Mouse (Mus musculus) myocyte (in vitro differentiated cells): ENCODE results near the gene Grm1. TPM values are rescaled to one million over a fixed set of nuclear protein-coding genes. Genes with fewer than 3 reads are reported as not detected.
A peak's percentile ranks its signal among the peaks of the same experiment; 100 is the strongest.

ENCODE experiments used
- H3K27me3 ChIP-seq: one replicate; pipeline ENCODE4 v1.6.1; 2011; ENCODE audit not compliant: control insufficient read depth, insufficient read depth, insufficient read length
- H3K36me3 ChIP-seq: one replicate; pipeline ENCODE4 v1.6.1; 2011; ENCODE audit not compliant: control insufficient read depth, insufficient read depth
- H3K4me2 ChIP-seq: one replicate; pipeline ENCODE4 v1.6.1; 2011; ENCODE audit warnings: low read depth, control low read depth
- H3K4me3 ChIP-seq: one replicate; pipeline ENCODE4 v1.5.1; 2011; ENCODE audit warnings: mild to moderate bottlenecking, control low read depth, moderate library complexity
- H3K79me2 ChIP-seq: one replicate; pipeline ENCODE4 v1.6.1; 2011; ENCODE audit not compliant: control insufficient read depth, insufficient read depth
- H3ac ChIP-seq: one replicate; pipeline ENCODE4 v1.6.1; 2011; ENCODE audit not compliant: control insufficient read depth, insufficient read length
- CEBPB ChIP-seq: IDR thresholded peaks from 2 replicates; pipeline ENCODE4 v1.6.1; 2011; ENCODE audit warnings: mild to moderate bottlenecking, moderate library complexity; ENCODE audit not compliant: poor library complexity, insufficient read depth, severe bottlenecking
- E2F4 ChIP-seq: IDR thresholded peaks from one replicate; pipeline ENCODE4 v1.6.1; 2011; ENCODE audit warnings: mild to moderate bottlenecking, control low read depth, moderate library complexity; ENCODE audit not compliant: insufficient read depth
- MAX ChIP-seq: IDR thresholded peaks from one replicate; pipeline ENCODE4 v1.6.1; 2011; ENCODE audit warnings: low read depth, mild to moderate bottlenecking, control low read depth
- MYOD1 ChIP-seq, 3 experiments: IDR thresholded peaks; one replicate each; pipeline ENCODE4 v1.6.1; 2011; ENCODE audit warnings: control low read depth in 2 of 3, low read depth in 2 of 3, mild to moderate bottlenecking in 2 of 3, moderate library complexity in 1 of 3; ENCODE audit not compliant: insufficient read length in 2 of 3, control insufficient read depth in 1 of 3
- POLR2A ChIP-seq: IDR thresholded peaks from one replicate; pipeline ENCODE4 v1.6.1; 2011; ENCODE audit warnings: low read depth, mild to moderate bottlenecking, control low read depth, moderate library complexity; ENCODE audit not compliant: insufficient read length
- POLR2AphosphoS2 ChIP-seq: IDR thresholded peaks from one replicate; pipeline ENCODE4 v1.6.1; 2011; ENCODE audit warnings: low read depth, control low read depth; ENCODE audit not compliant: insufficient read length
- REST ChIP-seq: IDR thresholded peaks from one replicate; pipeline ENCODE4 v1.6.1; 2011; ENCODE audit warnings: mild to moderate bottlenecking, control low read depth, moderate library complexity; ENCODE audit not compliant: insufficient read depth, insufficient read length
- SRF ChIP-seq: IDR thresholded peaks from one replicate; pipeline ENCODE4 v1.6.1; 2011; ENCODE audit warnings: low read depth; ENCODE audit not compliant: control insufficient read depth, insufficient read length
- TCF12 ChIP-seq: IDR thresholded peaks from one replicate; pipeline ENCODE4 v1.6.1; 2011; ENCODE audit warnings: mild to moderate bottlenecking, control low read depth; ENCODE audit not compliant: poor library complexity, insufficient read depth, severe bottlenecking
- TCF3 ChIP-seq: IDR thresholded peaks from one replicate; pipeline ENCODE4 v1.6.1; 2011; ENCODE audit warnings: low read depth, control low read depth; ENCODE audit not compliant: insufficient read length
- USF1 ChIP-seq: IDR thresholded peaks from one replicate; pipeline ENCODE4 v1.6.1; 2011; ENCODE audit warnings: low read depth, mild to moderate bottlenecking, control low read depth, moderate library complexity
- polyA plus RNA-seq: library from polyadenylated mRNA; unstranded; fragments of >200 nt; fragmentation: generic; extraction: Trizol; gene quantifications from one replicate; pipeline ENCODE4 v1.2.1, GENCODE M21; 2012; ENCODE audit warnings: missing spikeins

The Grm1 gene
- polyA plus RNA-seq, result 0.01 TPM

DNA sequence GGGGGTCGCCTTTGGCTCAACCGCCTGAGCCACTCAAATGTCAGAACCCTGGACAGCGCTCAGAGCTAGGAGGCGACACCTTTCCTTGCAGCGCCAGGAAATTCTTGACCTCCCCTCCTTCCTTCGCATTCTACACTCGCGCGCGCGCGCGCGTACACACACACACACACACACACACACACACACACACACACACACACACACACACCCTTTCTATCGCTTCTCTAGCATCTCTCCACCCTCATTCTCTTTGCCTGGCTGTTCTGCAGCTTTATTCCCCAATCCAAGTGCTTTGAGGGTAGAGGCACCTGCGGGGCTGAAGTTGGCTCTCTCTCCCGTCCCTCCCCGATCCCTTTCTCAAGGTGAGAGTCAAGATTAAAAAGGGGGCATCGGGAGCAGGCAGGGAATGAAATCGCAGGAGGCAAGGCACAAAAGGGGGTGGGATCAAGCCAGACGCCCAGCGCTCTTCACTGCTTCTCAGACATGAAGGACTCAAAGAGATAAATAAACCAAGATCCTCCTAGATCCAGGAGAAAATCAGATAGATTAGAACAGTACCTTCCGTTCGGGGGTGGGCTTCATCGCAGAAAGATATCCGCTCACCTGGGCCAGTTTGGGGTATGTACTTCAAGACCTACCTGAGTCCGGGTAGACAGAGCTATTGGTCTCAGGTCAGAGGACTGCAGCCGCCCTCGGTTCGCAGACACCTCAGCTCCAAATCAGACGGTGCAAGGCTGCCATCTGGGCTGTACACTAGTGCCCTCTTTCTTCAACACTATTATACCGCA lies at the start of gene Grm1:
Gene Grm1, minus strand, starts transcription at position 746 of the 788 bp plus-strand sequence.
- Histone ChIP-seq H3ac (no peak within 1 kb of the TSS), H3K27me3 (no peaks in the 10 kb centered on the region), H3K4me2 (no peak within 1 kb of the TSS), H3K36me3 (no peaks in the 10 kb centered on the region), H3K4me3 (no peak within 1 kb of the TSS), H3K79me2 (no peaks in the 10 kb centered on the region)
- TF ChIP-seq TCF3, result no peak
- TF ChIP-seq REST, result peak; percentile 81
- TF ChIP-seq MAX, result no peak

DNA sequence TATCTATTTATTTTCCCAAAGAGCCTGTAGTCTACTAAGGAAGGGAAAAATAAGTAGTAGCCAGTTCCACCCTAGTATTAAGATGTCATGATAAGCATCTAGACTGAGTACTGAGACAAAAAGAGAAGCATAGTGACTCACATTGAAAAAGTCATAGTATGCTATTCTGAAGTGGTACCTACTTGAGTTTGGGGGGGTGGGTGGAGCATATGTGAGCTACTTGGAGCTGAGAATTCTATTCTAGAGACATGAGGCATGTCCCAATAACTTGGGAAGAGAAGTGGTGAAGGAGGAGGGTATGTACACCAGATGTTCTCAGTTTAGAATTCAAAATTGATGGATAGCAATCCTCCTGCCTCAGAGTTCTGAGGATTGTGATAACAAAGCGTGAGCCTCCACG lies 39.6 kb upstream of the Grm1 start:
- H3K27me3 ChIP-seq, result no peaks in the 10 kb centered on the region
- H3K79me2 ChIP-seq, result no peaks in the 10 kb centered on the region
- TF ChIP-seq POLR2AphosphoS2 (no peak), REST (no peak), CEBPB (no peak)
- H3ac ChIP-seq, result no peak overlapping the region
- no peak overlapping the region for H3K4me3 ChIP-seq
- no peak overlapping the region for H3K4me2 ChIP-seq
- H3K36me3 ChIP-seq, result no peaks in the 10 kb centered on the region

DNA sequence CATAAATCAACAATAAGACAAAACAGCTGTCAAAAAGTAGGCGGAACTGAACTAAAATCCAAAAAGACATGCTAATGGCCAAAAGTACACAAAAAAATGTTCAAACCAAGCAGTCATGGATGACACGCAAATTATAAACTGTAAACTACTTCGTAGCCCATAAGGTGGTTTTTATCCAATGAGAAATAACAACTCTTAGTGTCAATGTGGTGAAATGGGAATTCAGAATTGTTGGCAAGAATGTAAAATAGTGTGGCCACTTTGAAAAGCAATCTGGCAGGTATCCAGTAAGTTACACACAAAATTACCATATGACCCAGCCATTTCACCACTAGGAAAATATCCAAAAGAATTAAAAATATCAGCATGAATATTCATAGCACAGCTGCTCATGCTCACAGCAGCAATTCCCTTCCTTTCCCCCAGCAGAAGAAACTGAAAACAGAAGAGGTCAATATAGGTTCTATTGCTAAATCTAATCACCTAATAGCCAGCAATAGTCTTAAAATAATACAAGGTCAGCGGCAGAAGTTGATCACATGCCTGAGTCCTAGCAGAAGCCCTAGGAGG lies 16.4 kb upstream of the Grm1 start:
- H3K27me3 ChIP-seq, result no peaks in the 10 kb centered on the region
- H3K4me2 ChIP-seq, result no peak overlapping the region
- no peak overlapping the region for H3K4me3 ChIP-seq
- no peaks in the 10 kb centered on the region for H3K79me2 ChIP-seq
- H3ac ChIP-seq, result no peak overlapping the region
- TF ChIP-seq TCF3 (no peak), REST (no peak), CEBPB (no peak), SRF (no peak), MYOD1 (IDR thresholded peaks at IDR 0.05; ENCODE audit: control insufficient read depth in 1 of 3, insufficient read length in 2 of 3, low read depth in 2 of 3) (no peak), USF1 (no peak), POLR2A (no peak), MAX (no peak), POLR2AphosphoS2 (no peak)
- no peaks in the 10 kb centered on the region for H3K36me3 ChIP-seq

DNA sequence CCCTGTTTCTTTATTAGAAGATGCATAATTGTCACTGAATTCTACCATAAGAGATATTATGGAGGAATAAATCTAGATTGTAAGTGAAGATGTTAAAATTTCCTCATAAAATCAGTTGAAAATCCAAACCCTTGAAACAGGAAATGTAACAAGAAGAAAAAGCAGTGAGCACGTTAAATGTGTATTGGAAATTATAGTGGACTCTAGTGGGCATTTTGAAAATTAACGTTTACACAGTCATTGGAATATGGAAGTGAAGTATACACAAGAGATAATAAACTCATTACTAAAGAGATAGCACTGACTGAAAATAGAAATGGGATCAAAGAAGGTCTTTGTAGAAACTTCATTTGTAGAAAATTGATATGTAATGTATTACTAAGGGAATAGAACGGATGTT lies 4.2 kb upstream of the Grm1 start:
- TF ChIP-seq E2F4 (no peak), MYOD1 (IDR thresholded peaks at IDR 0.05; ENCODE audit: control insufficient read depth in 1 of 3, insufficient read length in 2 of 3, low read depth in 2 of 3) (no peak), REST (no peak), TCF12 (no peak), CEBPB (no peak), POLR2A (no peak), USF1 (no peak), TCF3 (no peak), SRF (no peak), MAX (no peak)
- Histone ChIP-seq H3K27me3 (no peaks in the 10 kb centered on the region), H3K4me3 (no peak overlapping the region), H3K4me2 (no peak overlapping the region), H3K79me2 (no peaks in the 10 kb centered on the region), H3K36me3 (no peaks in the 10 kb centered on the region), H3ac (no peak overlapping the region)

DNA sequence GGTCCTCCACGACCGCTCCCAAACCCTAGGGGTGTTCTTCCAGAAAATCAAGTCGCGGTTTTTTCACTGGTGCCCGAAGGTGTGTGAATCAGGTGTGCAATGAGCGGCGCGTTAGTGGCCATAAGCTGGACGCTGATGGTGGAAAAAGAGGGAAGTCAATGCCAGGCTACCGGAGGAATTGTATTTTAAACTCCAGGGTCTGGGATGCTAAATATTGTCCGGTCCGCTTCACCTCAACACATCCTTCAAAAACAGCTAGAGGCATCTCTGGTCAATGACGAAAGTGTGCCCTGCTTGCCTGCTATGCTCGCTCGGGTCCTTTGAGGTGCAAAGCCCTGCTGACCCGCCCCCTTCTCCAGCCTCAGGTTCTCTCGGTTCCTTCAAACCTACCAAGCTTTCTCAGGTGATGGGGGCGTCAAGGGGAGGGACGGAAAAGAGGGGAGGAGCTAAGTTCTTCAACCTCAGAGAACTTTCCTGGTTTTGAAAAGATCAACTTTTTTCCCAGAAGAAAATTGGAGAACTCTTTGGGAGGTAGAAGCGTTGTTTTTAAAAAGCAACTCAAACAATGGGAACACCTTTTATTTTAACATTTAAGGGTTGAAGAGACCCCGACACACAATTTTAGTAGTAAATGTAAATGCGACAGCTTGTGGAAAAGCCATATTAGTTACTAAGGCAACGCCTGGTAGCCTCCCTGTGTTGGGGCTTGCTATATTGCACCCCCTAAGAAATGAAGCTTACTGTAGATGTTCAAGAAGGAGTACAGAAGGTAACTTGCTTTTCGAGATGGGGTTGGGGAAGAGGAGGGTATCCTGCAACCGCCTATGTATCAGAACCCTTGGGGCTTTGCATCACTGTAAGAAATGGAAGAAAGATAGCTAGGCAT lies 1.2 kb downstream of the Grm1 start:
- H3ac ChIP-seq, result no peak overlapping the region
- no peaks in the 10 kb centered on the region for H3K79me2 ChIP-seq
- H3K27me3 ChIP-seq, result no peaks in the 10 kb centered on the region
- no peaks in the 10 kb centered on the region for H3K36me3 ChIP-seq
- H3K4me3 ChIP-seq, result no peak overlapping the region
- H3K4me2 ChIP-seq, result no peak overlapping the region
- no peak for TF ChIP-seq SRF
- no peak for TF ChIP-seq POLR2A
- TF ChIP-seq CEBPB, result no peak
- TF ChIP-seq MAX, result no peak
- TF ChIP-seq E2F4, result no peak
- TF ChIP-seq TCF12, result no peak
